Mouse (Mus musculus) adrenal gland, postnatal 4 days (tissue): ENCODE results near the gene Anp32e. TPM values are rescaled to one million over a fixed set of nuclear protein-coding genes. Genes with fewer than 3 reads are reported as not detected.
"Not testable (repeated sequence)": the region's sequence is repeated elsewhere in the genome, so short reads cannot be mapped to it uniquely, and the experiment has no call there.

Experiments used
- DNase-seq, 2 experiments: peaks; one replicate each; pipeline ENCODE4 v3.0.0; 2021 to 2022; ENCODE audit warnings: low spot score in 2 of 2, mixed read lengths in 2 of 2
- total RNA-seq, 2 experiments: library from RNA; stranded (reverse); gene quantifications; 2 replicates each; pipeline ENCODE4 v1.2.3; 2021

Anp32e gene
- total RNA-seq, 2 experiments from 2014 or later, result 145 to 146 TPM

DNA sequence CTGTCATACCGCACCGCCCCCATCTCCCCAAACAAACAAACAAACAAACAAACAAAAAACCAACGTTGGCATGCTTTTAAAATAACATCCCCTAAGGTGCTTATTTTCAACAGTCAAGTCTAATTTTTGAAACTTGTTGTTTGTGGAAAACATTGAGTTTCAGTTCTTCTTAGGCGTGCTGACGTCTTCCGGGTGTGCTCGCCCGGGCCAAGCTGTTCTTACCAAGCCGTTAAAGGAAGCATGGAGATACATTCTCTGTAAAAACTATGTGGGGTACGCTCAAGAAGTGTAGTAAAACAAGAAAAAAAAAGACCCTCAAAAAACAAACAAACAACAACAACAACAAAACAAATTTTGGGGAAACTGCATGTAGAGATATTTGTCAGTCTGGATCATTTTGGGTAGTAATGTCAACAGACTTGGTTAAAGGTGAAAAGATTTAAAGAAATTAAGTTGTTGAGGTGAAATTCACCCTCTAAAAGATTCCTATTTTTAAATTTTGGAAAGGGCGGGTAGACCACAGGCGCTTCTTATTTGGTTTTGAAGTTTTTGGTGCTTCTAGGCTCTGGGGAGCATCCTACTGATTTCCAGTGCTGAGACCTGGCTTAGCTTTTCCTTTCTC is 43.3 kb downstream of the Anp32e start:
- no peak for DNase-seq

DNA sequence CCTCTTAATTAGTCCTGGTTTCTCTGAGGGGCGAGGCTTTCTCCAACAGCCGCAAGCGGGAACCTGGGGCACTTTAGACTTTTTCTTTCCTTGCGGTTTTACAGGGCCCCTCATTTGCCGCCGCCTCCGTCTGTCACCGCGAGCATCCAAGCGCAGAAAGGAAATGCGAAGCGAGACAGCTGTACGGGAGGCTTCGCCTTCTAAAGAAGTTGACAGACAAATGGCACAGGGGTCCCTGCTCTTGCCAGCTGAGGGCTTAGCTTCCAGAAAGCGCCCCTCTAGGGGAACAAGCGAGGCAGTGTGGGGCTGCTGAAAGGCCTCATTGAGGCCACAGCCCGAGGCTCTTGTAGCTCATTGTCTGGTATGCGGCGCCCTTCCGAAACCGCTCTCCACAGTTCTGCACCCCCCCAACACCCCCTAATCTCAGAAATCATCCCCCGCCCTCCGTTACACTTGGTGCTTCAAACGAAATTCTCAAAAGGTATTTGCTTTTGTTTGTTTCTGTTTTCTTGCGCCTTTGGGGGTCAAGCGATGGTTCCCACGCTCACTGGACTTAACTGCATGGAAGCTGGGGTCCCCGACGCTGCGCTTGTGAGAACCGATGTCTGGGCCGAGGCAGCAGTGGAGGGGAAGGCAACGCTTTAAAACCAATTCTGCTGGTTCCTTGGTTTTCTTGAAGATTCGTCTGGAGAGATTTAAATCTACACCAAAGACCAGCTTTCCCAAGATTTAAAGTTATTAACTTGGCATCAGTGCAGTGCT is 44.0 kb downstream of the Anp32e start:
- DNase-seq, result no peak

DNA sequence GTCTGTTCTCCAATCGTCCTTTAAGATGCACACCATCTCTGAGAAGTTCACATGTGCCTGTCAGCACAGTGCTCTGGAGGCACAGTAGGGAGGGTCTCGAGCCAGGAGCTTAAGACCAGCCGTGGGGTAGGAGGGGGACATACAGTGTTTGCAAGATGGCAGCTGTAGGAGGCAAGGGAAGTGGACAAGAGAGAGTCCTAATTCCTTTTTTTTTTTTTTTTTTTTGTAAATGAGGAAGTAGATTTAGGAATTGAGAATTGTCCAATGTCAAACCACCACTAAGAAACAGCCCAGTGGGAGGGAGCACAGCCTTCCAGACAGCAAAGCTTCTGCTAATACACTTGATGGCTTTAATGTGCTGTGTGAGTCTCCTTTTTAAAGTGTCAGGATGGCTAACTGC is 48.0 kb downstream of the Anp32e start:
- DNase-seq, result no peak

DNA sequence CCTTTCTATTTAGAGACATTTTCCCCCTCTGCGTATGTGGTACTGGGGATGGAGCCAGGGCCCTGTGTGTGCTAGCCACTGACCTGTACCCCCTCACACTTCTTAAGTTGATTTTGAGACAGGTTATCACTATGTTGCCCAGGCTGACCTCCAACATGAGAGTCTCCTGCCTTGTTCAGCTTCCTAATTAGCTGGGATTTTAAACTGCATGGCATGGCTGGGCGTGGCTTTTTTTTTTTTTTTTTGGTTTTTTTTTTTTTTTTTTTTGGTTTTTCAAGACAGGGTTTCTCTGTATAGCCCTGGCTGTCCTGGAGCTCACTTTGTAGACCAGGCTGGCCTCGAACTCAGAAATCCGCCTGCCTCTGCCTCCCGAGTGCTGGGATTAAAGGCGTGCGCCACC is 48.5 kb downstream of the Anp32e start:
- not testable (repeated sequence) for DNase-seq

DNA sequence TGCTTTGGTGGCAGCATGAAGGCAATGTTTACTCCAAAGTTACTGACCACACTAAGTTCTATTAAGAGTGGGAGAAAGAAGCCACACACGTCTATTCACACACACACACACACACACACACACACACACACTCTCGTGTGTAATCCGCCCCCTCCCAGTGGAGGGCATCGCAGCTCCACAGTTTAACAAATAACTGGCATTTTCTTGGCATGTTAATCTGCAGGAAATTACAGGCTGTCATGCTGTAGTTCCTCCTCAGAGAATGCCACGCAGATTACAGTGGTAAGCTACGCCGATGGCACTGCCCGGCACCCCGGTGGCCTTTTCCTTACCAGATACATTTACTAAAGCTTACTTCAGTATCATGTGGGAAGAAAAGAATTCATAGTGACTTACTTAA is 49.2 kb downstream of the Anp32e start:
- DNase-seq, result no peak

DNA sequence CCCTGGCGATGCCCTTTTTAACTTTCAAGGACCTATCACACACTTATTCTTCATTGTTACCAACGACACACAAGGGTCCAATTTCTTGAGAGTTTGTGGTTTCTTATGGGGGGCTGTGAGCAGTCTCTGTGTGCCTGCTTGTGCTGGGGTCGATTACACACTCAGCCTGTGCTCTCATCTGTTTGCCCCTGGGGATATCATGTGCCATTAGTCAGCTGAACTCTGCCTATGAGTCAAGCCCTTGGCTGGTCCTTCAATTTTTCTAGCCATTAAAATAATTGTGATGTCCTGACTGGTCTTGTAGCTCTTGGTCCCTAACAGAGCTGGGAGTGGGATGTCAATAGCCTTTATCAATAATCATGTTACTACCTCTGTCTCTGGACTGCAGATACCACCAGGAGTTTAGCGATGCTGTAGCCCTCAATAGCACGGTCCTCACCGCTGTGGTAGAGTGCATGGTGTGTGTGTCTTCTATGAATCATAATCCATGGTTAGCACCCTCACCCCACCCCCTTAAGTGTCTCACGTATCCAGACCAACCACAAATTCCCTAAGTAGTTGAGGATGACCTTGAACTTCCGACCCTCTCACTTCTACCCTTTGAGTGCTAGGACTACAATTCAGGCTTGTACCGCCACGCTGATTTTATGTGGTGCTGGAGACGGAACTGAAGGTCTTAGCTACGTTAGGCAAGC is 51.4 kb downstream of the Anp32e start:
- DNase-seq, result no peak

DNA sequence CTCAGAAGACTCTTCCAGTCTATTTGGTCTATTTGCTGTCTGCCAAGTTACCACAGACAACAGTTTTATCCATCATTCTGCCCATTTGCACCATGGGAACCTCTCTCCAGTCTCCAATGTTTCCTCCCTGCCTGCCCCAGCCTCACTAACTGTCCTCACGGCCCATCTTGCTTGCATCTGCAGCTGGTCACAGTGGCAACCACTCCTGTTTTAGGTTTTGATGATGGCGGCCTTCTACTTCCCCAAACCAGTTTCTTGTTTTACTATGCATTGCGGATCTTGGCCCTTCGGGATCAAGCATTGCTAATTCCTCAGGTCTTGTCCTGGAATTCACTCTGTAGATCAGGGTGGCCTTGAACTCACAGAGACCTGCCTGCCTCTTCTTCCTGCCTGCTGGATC is 53.1 kb downstream of the Anp32e start:
- no peak for DNase-seq

DNA sequence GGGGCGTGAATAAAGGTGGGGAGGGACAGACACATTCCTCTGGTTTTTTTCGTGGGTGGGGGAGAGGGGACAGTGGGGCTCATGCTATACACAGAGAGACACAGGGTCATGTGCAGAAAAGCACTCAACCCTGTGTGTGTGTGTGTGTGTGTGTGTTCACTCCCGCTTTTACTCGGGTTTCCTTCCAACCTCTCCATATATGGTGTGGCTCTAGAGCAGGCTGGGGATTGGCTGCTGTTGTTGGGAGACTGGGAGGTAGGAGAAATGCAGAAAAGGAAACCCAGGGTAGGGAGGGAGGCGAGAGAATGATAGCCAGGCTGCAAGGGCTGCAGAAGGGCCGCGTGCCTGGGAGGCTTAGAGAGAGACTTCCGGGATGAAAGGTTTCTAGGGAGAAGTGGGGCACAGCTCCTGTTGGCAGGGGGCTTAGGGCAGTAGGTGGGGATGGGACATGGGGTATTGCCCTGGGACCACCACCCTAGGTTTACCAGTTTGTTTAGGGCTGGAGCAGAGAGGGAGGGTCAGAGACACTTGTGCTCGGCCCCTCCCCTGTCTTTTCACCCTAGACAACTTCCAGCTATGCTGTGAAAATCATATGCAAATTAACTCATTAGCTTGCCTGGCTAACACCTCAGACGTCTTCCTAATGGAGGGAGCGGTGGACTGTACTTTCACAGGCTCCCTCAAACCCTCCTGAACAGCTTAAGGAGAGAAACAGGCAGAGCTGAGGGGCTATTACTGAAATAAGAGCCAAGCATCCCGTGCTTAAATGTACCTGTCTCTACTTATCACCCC is 56.4 kb downstream of the Anp32e start:
- no peak for DNase-seq

DNA sequence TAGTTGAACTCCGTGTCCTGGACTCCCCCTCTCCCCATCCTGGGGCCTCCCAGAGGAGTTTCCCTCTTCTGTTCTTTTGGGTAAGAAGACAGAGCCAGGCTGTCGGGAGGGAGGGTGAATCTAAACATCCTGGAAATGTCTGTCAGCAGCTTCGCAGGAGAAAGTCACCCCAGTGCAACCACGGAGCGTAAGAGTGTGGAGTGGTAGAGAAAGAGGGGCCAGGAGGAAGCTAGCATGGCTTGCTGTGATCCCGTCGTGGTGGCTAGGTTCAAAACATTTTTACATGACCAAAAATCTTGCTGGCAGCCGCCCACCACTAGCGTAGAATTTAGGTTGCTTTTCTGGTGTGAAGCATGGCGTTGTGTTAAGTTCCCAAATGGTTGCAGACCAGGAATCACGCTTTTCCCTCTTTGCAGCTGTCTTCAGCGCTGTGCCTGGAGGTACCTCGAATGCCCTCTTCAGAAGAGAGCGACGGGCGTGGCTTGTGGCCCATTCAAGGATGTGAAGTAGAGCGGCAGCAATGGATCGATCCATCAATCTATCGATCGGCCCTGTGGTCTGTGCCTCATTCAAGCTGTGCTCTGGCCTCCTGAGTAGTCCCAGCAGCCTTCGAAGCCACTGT is 57.1 kb downstream of the Anp32e start:
- DNase-seq, result no peak

DNA sequence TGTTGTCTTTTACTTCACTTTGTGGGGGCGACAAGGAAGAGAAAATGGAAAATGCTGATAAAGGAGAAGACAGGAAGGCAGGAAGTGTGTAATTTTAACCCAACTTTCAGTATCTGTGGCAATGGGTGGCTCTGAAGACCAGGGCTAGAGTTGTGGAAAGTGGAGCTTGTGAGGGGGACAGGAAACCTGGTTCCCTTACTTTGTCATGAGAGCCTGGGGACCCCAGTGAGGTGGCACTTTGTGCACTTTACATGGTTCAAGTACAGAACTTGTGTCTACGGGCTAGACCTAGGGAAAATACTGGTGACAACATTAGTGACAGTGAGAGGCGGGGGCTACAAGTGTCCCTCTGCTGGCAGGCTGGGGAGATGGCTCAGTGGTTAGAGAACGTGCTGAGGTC is 57.9 kb downstream of the Anp32e start:
- DNase-seq, result no peak

DNA sequence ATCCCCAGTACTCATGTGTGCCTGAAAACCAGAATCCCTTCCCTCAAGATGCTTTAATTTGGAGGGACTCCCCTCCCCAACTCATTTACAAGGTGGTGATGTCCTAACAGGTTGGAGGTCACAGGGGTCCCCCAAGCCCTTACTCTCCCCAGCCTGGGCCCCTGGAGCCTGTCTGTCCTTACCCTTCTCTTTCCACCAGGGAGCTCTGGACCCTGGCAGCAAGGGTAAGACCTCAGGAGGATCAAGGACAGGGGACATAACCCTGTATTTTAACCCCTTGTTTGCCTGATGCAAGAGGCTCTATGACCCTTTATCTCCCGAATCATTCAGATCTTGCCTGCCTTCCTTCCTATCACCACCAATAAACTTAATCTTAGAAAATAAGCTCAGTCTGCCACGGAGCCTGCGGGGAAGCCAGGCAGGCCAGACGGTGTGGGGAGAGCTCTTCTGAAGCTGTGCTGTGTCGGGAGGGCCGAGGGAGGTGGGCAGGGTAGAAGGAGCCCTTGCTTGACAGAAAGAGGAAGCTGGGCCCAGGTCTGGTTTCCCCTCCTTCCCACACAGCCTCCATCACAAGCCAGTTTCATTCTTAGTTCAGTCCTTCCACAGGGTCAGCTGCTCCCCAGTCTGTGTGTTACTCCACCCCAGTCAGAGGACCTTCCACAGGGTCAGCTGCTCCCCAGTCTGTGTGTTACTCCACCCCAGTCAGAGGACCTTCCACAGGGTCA is 58.5 kb downstream of the Anp32e start:
- DNase-seq, result no peak

DNA sequence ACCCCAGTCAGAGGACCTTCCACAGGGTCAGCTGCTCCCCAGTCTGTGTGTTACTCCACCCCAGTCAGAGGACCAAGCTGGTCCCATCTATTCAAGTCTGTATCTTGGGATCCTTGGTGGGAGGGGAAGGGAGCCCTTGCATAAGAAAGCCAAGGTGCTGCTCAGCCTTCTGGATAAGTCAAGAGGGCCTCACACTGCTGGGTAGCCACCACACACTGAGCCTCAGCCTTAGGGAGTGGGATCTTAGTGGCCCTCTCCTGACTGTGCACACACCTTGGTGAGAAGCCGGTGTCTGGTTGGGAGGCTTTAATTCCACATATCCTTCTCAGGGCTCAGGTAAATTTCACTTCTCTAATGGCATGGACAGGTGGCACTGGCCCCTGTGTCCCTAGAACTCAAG is 59.1 kb downstream of the Anp32e start:
- no peak for DNase-seq

DNA sequence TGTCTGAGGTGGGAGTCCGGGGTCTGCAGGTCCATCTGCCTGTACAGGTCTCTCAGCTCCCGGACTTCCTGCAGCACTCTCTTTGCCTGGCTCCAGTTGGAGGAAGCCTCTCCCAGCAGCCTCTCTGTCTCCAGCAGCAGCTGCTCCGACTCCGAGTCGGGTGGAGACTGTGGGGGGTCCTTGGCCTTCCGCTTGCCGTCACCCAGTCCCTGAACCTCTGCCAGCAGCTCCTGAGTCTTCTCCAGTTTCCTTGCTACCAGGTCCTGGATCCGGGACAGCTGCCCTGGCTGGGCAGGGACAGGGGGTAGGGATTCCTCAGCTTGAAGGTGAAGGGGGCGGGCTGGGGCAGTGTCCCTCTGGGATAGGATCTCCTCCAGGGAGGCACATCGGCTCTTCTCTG is 59.9 kb downstream of the Anp32e start:
- peak in 1 of 2 experiments; percentile 38 for DNase-seq

DNA sequence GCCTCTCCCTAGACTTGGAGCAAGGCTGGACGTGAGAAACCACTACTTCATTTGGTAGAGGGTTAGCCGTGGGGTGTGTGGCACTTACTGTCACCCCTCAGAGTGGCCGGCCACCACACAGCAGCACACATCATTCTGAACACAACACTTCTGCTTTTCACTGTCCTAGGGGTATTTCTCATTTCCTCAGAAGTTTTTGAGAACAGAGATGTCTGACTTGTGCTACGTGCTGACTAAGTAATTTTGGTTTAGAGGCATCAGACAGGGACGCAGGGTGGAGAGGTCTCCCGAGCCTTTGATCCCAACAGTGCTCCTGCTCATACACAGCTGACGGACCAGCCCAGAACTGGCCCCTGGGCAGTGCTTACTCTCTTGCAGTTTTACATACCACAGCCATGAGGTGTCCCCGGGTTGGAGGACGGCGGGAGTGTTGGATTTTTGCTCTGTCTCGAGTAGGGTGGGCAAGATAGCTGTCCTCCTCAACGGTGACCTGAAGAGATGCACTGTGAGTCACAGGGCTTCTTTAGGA is 61.4 kb downstream of the Anp32e start:
- no peak for DNase-seq

DNA sequence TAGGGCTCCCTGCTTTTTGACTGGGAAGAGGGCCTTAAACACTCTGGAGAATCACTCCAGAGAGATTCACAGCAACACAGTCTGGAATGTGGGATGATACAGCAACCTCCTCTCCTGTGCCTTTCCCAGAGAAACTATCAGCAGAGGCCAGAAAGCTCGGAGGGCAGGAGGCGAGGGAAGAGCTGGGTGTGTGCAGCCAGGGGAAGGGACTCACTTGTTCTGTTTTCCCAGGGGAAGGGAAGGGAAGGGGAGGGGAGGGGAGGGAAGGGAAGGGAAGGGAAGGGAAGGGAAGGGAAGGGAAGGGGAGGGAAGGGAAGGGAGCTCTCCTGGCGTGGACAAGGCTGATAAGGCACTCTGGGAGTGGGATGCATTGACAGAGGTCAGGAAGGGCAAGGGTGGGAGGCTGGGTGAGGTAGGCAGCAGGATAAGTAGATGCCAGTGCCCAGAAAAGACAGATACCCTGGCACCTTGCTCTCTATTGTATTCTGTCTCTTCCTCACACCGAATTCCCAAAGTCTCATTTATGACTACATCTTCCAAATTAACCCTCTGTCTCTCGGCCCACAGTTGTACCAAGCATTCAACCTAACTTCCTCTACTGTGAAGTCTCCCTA is 64.1 kb downstream of the Anp32e start:
- DNase-seq, result no peak

DNA sequence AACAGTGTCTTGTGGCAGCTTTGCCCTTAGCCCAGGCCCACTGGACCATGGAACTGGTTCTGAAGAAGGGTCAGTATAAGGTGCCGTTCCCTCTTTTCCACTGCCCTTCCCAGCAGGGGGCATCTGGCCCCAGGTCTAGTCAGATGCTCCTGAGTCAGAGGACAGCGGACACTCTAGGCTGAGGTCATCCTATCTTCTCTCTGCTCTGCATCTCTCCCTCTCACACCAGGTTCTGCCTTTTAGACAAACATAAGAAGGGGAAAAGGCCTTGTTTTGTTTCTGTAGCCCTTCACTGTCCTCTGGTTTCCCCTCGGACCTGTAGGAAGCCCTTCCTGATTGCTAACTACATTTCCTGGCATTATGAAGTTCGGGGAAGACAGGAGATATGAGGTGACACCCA is 64.8 kb downstream of the Anp32e start:
- no peak for DNase-seq

DNA sequence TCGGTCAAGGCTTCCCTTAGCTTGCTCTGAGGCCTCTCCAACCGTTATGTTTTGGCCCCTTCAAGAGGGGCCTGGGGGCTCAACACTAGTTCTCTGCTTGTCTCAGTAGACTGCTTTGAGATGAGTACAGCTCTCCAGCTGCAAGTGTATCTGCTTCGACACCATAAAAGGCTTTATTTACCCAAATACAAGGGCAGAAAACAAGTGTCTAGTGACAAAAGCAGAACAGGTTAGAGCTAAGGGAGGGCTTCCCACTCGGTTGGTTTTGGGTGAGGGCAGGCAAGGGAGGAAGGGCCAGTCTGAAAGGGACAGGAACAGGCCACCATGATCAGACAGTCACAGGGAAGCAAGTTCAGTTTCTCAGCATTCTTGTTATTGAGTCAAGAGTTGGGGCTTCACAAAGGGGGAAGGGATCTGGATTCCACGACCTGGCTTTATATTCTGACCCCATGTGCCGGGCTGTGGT is 65.4 kb downstream of the Anp32e start:
- no peak for DNase-seq

DNA sequence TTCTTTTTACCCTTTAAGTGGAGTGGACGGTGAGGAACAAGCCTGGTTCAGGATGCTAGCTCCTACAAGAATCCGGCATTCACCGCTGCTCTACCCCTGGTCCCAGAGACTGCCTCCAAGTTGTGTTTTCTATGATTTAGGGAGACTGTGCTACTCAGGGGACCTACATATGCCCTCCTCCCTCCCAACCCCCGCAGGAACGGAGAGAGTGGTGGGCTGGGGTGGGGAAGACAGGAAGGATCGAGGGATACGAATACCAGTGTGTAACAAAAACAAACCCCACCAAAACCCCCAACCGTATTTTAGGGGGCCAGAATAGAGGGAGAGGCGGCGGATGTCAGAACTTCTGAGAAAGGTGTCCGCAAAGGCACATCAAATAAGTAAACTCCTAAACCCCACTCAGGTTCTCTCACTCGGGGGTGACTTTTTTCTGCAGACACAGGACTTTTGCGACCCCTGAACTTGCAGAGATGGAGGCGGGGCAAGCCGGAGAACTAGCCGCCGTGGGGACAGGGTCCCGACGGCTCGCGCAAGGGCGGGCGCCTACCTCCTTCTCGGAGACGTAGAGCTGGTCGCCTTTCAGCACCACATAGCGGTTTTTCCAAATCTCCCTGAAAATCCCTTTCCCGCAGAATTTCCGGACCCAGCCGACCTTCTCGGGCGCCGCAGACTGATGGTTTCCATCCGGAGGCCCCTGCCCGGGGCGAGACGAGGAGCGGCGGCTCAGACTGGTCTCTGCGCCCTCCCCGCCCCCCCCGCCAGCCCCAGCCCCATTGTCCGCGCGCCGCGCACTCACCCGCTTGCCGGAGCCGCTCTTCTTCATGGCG is 66.1 kb downstream of the Anp32e start:
- no peak for DNase-seq
